Mouse (Mus musculus) olfactory bulb, adult 2 months (tissue): Measurements from ENCODE around the gene Olfr155.

ENCODE experiments used
- CTCF ChIP-seq: fragments of 200-500 bp; IDR thresholded peaks from 2 replicates; pipeline ENCODE4 v1.5.1; 2012; ENCODE audit warnings: low read depth, mild to moderate bottlenecking, low read length, moderate library complexity; ENCODE audit not compliant: insufficient read depth
- POLR2A ChIP-seq: fragments of 200-500 bp; IDR thresholded peaks from 2 replicates; pipeline ENCODE4 v1.6.1; 2012; ENCODE audit warnings: mild to moderate bottlenecking, low read depth, low read length, moderate library complexity; ENCODE audit not compliant: insufficient read depth

GRCm38 (mm10) chr4:43906443-43906842, 55.1 kb downstream of the Olfr155 start:
- TF ChIP-seq POLR2A (no peak), CTCF (no peak)
